Mouse (Mus musculus): ENCODE measurements around the gene Coq8b. TPM values are rescaled to one million over a fixed set of nuclear protein-coding genes. Genes with fewer than 3 reads are reported as not detected.

Gene Coq8b
- polyA plus RNA-seq, 1 experiment from 2014 or later: 21.4 TPM

GRCm38 (mm10) chr7:27257852-27258204 is 25.0 kb downstream of the Coq8b start:
- WGBS: 10% methylated on average over 6 of the region's 6 CpGs
- Histone ChIP-seq H3K27me3 (replicated peaks) (no peaks in the 10 kb centered on the region), H3K9ac (peak overlapping the region; percentile 48), H3K4me3 (replicated peaks) (peak overlapping the region; percentile 79), H3K27ac (peak overlapping the region; percentile 71; the same call in 1 of the 2 replicates), H3K4me2 (replicated peaks) (peak overlapping the region; percentile 91), H3K36me3 (peaks cover under 1% of the 10 kb centered on the region; the same call in 1 of the 2 replicates), H3K4me1 (replicated peaks) (peaks cover 33% of the 10 kb centered on the region), H3K9me3 (no peaks in the 10 kb centered on the region)
- ATAC-seq: no peak

- peak within 1 kb of the TSS; percentile 80 for H3K9ac ChIP-seq
- H3K27me3 ChIP-seq (replicated peaks): no peaks in the 10 kb centered on the region
- H3K4me1 ChIP-seq (replicated peaks): peaks cover 33% of the 10 kb centered on the region
- H3K4me2 ChIP-seq (replicated peaks): peak within 1 kb of the TSS; percentile 91
- peaks cover 4% of the 10 kb centered on the region; the same call in 1 of the 2 replicates for H3K36me3 ChIP-seq
- no peaks in the 10 kb centered on the region for H3K9me3 ChIP-seq
- H3K27ac ChIP-seq: peak within 1 kb of the TSS; percentile 81
- ATAC-seq: peak; percentile 93
- H3K4me3 ChIP-seq (replicated peaks): peak within 1 kb of the TSS; percentile 79
- under 1% methylated on average over 40 of the region's 47 CpGs for WGBS
Observed at GRCm38 (mm10) chr7:27258205-27258899, 25.5 kb downstream of the Coq8b start, which contains the start of gene Numbl. TSS of gene Numbl (plus strand) at chr7:27258433.

- ATAC-seq: no peak
- Histone ChIP-seq H3K9ac (peak overlapping the region; percentile 80), H3K9me3 (no peaks in the 10 kb centered on the region), H3K27me3 (replicated peaks) (no peaks in the 10 kb centered on the region), H3K4me3 (replicated peaks) (peak overlapping the region; percentile 79), H3K4me1 (replicated peaks) (peaks cover 33% of the 10 kb centered on the region), H3K36me3 (peaks cover 4% of the 10 kb centered on the region; the same call in 1 of the 2 replicates), H3K27ac (peak overlapping the region; percentile 81), H3K4me2 (replicated peaks) (peak overlapping the region; percentile 91)
- WGBS: 8% methylated on average over 9 of the region's 9 CpGs
Observed at GRCm38 (mm10) chr7:27259271-27259721, 26.5 kb downstream of the Coq8b start.

- Histone ChIP-seq H3K4me1 (replicated peaks) (peaks cover 33% of the 10 kb centered on the region), H3K27ac (no peak overlapping the region), H3K9ac (peak overlapping the region; percentile 80), H3K9me3 (no peaks in the 10 kb centered on the region), H3K36me3 (peaks cover 5% of the 10 kb centered on the region), H3K27me3 (replicated peaks) (no peaks in the 10 kb centered on the region), H3K4me2 (replicated peaks) (peak overlapping the region; percentile 91), H3K4me3 (replicated peaks) (peak overlapping the region; percentile 79)
- no peak for ATAC-seq
- 34% methylated on average over 5 of the region's 5 CpGs for WGBS
Observed at GRCm38 (mm10) chr7:27259771-27260170, 26.9 kb downstream of the Coq8b start.

GRCm38 (mm10) chr7:27260856-27261255 is 28.0 kb downstream of the Coq8b start:
- WGBS: 82% methylated on average over 7 of the region's 7 CpGs
- H3K36me3 ChIP-seq: peaks cover 9% of the 10 kb centered on the region
- no peak for ATAC-seq
- H3K4me2 ChIP-seq (replicated peaks): no peak overlapping the region
- no peaks in the 10 kb centered on the region for H3K9me3 ChIP-seq
- H3K4me3 ChIP-seq (replicated peaks): no peak overlapping the region
- H3K27ac ChIP-seq: no peak overlapping the region
- H3K9ac ChIP-seq: no peak overlapping the region
- no peaks in the 10 kb centered on the region for H3K27me3 ChIP-seq (replicated peaks)
- peaks cover 30% of the 10 kb centered on the region for H3K4me1 ChIP-seq (replicated peaks)

- no peaks in the 10 kb centered on the region for H3K9me3 ChIP-seq
- no peak overlapping the region for H3K4me2 ChIP-seq (replicated peaks)
- WGBS: 70% methylated on average over 6 of the region's 6 CpGs
- H3K9ac ChIP-seq: no peak overlapping the region
- no peak for ATAC-seq
- H3K27ac ChIP-seq: no peak overlapping the region
- H3K4me1 ChIP-seq (replicated peaks): peaks cover 22% of the 10 kb centered on the region
- H3K27me3 ChIP-seq (replicated peaks): no peaks in the 10 kb centered on the region
- H3K4me3 ChIP-seq (replicated peaks): no peak overlapping the region
- H3K36me3 ChIP-seq: peaks cover 9% of the 10 kb centered on the region
Observed at GRCm38 (mm10) chr7:27261888-27262287, 29.1 kb downstream of the Coq8b start.

- peaks cover 24% of the 10 kb centered on the region for H3K36me3 ChIP-seq
- no peak overlapping the region for H3K4me3 ChIP-seq (replicated peaks)
- H3K27ac ChIP-seq: no peak overlapping the region
- H3K27me3 ChIP-seq (replicated peaks): no peaks in the 10 kb centered on the region
- H3K9me3 ChIP-seq: no peaks in the 10 kb centered on the region
- no peak overlapping the region for H3K9ac ChIP-seq
- H3K4me1 ChIP-seq (replicated peaks): 0 out of 2 replicates have a peak, but pooled peaks cover 6% of the 10 kb centered on the region
- no peak for ATAC-seq
- H3K4me2 ChIP-seq (replicated peaks): no peak overlapping the region
- 89% methylated on average over 12 of the region's 12 CpGs for WGBS
Observed at GRCm38 (mm10) chr7:27264761-27265160, 31.9 kb downstream of the Coq8b start.

- Histone ChIP-seq H3K9ac (no peak overlapping the region), H3K4me3 (replicated peaks) (no peak overlapping the region), H3K4me1 (replicated peaks) (no peaks in the 10 kb centered on the region), H3K4me2 (replicated peaks) (no peak overlapping the region), H3K27me3 (replicated peaks) (no peaks in the 10 kb centered on the region), H3K27ac (no peak overlapping the region), H3K36me3 (peaks cover 28% of the 10 kb centered on the region), H3K9me3 (no peaks in the 10 kb centered on the region)
- no peak for ATAC-seq
- 73% methylated on average over 20 of the region's 20 CpGs for WGBS
Observed at GRCm38 (mm10) chr7:27266515-27267128, 33.8 kb downstream of the Coq8b start.

GRCm38 (mm10) chr7:27271423-27271822 is 38.6 kb downstream of the Coq8b start:
- Histone ChIP-seq H3K9me3 (no peaks in the 10 kb centered on the region), H3K4me3 (replicated peaks) (no peak overlapping the region), H3K27me3 (replicated peaks) (no peaks in the 10 kb centered on the region), H3K4me1 (replicated peaks) (0 out of 2 replicates have a peak, but pooled peaks cover 3% of the 10 kb centered on the region), H3K9ac (no peak overlapping the region), H3K4me2 (replicated peaks) (no peak overlapping the region), H3K27ac (no peak overlapping the region), H3K36me3 (peaks cover 30% of the 10 kb centered on the region)
- no peak for ATAC-seq
- WGBS: 86% methylated on average over 8 of the region's 8 CpGs

- Histone ChIP-seq H3K27me3 (replicated peaks) (no peaks in the 10 kb centered on the region), H3K9me3 (no peaks in the 10 kb centered on the region), H3K4me1 (replicated peaks) (0 out of 2 replicates have a peak, but pooled peaks cover 3% of the 10 kb centered on the region), H3K36me3 (peaks cover 24% of the 10 kb centered on the region), H3K9ac (no peak overlapping the region), H3K27ac (no peak overlapping the region), H3K4me2 (replicated peaks) (peak overlapping the region; percentile 34; the same call in 1 of the 2 replicates), H3K4me3 (replicated peaks) (no peak overlapping the region)
- peak; percentile 52; the same call in 1 of the 2 replicates for ATAC-seq
- WGBS: 53% methylated on average over 32 of the region's 32 CpGs
Observed at GRCm38 (mm10) chr7:27273739-27274351, 41.0 kb downstream of the Coq8b start.

- Histone ChIP-seq H3K36me3 (peaks cover 19% of the 10 kb centered on the region), H3K27ac (no peak overlapping the region), H3K4me1 (replicated peaks) (0 out of 2 replicates have a peak, but pooled peaks cover 3% of the 10 kb centered on the region), H3K27me3 (replicated peaks) (no peaks in the 10 kb centered on the region), H3K9me3 (no peaks in the 10 kb centered on the region), H3K4me3 (replicated peaks) (no peak overlapping the region), H3K4me2 (replicated peaks) (no peak overlapping the region), H3K9ac (no peak overlapping the region)
- 85% methylated on average over 4 of the region's 4 CpGs for WGBS
- no peak for ATAC-seq
Observed at GRCm38 (mm10) chr7:27274916-27275315, 42.1 kb downstream of the Coq8b start.

GRCm38 (mm10) chr7:27276021-27276420 is 43.2 kb downstream of the Coq8b start:
- no peak overlapping the region for H3K4me2 ChIP-seq (replicated peaks)
- H3K27me3 ChIP-seq (replicated peaks): no peaks in the 10 kb centered on the region
- H3K27ac ChIP-seq: no peak overlapping the region
- 61% methylated on average over 7 of the region's 7 CpGs for WGBS
- peak; percentile 85 for ATAC-seq
- no peak overlapping the region for H3K4me3 ChIP-seq (replicated peaks)
- H3K9me3 ChIP-seq: no peaks in the 10 kb centered on the region
- peaks cover 5% of the 10 kb centered on the region for H3K4me1 ChIP-seq (replicated peaks)
- H3K9ac ChIP-seq: no peak overlapping the region
- H3K36me3 ChIP-seq: peaks cover 17% of the 10 kb centered on the region
